Mouse (Mus musculus): ENCODE measurements at regions not wholly inside any gene's neighbourhood (a gene's known extent, or its start where the extent isn't known, plus 50 kb on each side); places are given as distances from the start of the nearest gene placed in this dataset.

GRCm38 (mm10) chr8:126824575-126825208 lies 121.0 kb downstream of the Tomm20 start:
- TF ChIP-seq POLR2AphosphoS2 (IDR thresholded peaks at IDR 0.05; ENCODE audit: low read length) (no peak), POLR2A (IDR thresholded peaks at IDR 0.05; ENCODE audit: control insufficient read depth in 1 of 2, insufficient read depth in 1 of 2, low read depth in 1 of 2, low read length in 2 of 2, poor library complexity in 1 of 2) (no peak), TBP (IDR thresholded peaks at IDR 0.05; ENCODE audit: low read depth, low read length) (no peak), CTCF (IDR thresholded peaks at IDR 0.05 in 2 of 3, conservative IDR thresholded peaks at IDR 0.05 in 1 of 3; ENCODE audit: control insufficient read depth in 1 of 3, insufficient read depth in 1 of 3, low read depth in 2 of 3, low read length in 3 of 3, poor library complexity in 1 of 3, severe bottlenecking in 1 of 3) (no peak)
